Mouse (Mus musculus) small intestine, adult 2 months (tissue): Measurements from ENCODE around the gene Wnt9a. TPM values are rescaled to one million over a fixed set of nuclear protein-coding genes. Genes with fewer than 3 reads are reported as not detected.

Experiments
- H3K27ac ChIP-seq: fragments of 200-500 bp; 2 replicates; pipeline ENCODE4 v1.5.1; 2012; ENCODE audit warnings: low read depth, low read length, control low read depth, inconsistent platforms; ENCODE audit not compliant: insufficient read depth
- H3K27me3 ChIP-seq: fragments of 200-500 bp; 2 replicates; pipeline ENCODE4 v1.6.1; 2012; ENCODE audit warnings: mild to moderate bottlenecking, moderate library complexity, low read length, inconsistent platforms; ENCODE audit not compliant: control insufficient read depth, insufficient read depth
- H3K36me3 ChIP-seq: fragments of 200-500 bp; 2 replicates; pipeline ENCODE4 v1.6.1; 2012; ENCODE audit warnings: mild to moderate bottlenecking, low read length, control low read depth, inconsistent platforms; ENCODE audit not compliant: control insufficient read depth, insufficient read depth
- H3K4me1 ChIP-seq: fragments of 200-500 bp; 2 replicates; pipeline ENCODE4 v1.6.1; 2012; ENCODE audit warnings: low read length, inconsistent platforms, mixed read lengths; ENCODE audit not compliant: control insufficient read depth, insufficient read depth, insufficient read length
- H3K4me3 ChIP-seq: fragments of 200-500 bp; 2 replicates; pipeline ENCODE4 v1.5.1; 2012; ENCODE audit warnings: low read depth, mild to moderate bottlenecking, control low read depth, inconsistent platforms, low read length, moderate library complexity
- CTCF ChIP-seq: fragments of 200-500 bp; IDR thresholded peaks from 2 replicates; pipeline ENCODE4 v1.5.1; 2012; ENCODE audit warnings: low read depth, mild to moderate bottlenecking, control low read depth, inconsistent platforms, low read length, moderate library complexity, mixed read lengths; ENCODE audit not compliant: insufficient replicate concordance, insufficient read length; ENCODE audit errors: extremely low read depth
- POLR2A ChIP-seq: fragments of 200-500 bp; IDR thresholded peaks from 2 replicates; pipeline ENCODE4 v1.6.1; 2012; ENCODE audit warnings: low read depth, mild to moderate bottlenecking, control low read depth, inconsistent platforms, low read length, moderate library complexity
- WGBS: fragments of 180-500 bp; shearing (Covaris S2); methylation state at CpG from one replicate; pipeline ENCODE4 v1.1.7; 2018; 5-methylcytosine and 5-hydroxymethylcytosine counted together
- polyA plus RNA-seq: library from polyadenylated mRNA; depleted of rRNA; stranded (reverse); fragments of >200 nt; gene quantifications from 2 replicates; pipeline ENCODE4 v1.2.3, GENCODE M21; 2012; rRNA removed

Gene Wnt9a
- 1.1 and 1.2 TPM in 2 replicates for polyA plus RNA-seq

DNA sequence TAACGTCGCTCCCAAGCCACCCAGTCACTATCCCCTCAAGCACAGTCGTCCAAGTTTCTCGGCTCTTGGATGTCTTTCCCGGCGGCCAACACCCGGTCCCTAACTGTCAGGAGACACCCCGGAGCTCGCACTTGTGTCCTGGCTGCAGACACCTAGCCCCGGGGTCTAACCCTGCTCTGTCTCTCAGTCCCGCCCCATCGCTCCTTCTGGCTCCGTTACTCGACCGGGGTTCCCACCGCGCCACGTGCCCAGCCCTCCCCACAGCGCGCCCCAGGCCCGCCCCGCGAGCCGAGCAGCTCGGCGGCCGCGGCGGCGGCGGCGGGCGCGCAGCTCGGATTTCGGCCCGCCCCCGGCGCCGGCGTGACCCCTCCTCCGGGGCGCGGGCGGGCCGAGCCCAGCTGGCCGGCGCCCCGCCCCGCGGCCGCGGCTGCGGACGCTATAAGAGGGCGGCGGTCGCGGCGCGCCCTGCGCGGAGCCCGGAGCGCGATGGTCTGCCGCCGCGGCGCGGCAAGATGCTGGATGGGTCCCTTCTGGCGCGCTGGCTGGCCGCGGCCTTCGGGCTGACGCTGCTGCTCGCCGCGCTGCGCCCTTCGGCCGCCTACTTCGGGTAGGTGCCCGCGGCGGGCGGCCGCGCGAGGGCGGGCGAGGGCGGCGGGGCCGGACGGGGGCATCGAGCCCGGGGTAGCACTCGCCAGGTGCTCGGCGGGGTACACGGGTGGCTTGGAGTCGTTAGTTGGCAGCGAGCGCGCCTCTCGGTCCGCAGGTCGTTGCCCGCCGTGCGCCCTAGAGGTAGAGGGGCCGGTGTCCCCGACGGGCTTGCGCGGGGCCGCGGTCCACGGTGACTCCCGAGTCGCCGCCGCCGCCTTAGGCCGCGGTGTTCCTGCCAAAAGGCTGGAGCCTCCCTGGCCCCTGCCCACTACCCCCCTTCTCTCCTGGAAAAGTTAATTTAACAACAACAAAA, at the start of gene Wnt9a:
TSS of gene Wnt9a (plus strand) at position 468 of the 961 bp plus-strand sequence.
- Histone ChIP-seq H3K4me3 (peak within 1 kb of the TSS; percentile 67), H3K27ac (no peak within 1 kb of the TSS), H3K4me1 (peaks cover 6% of the 10 kb centered on the region), H3K36me3 (no peaks in the 10 kb centered on the region), H3K27me3 (peaks cover 35% of the 10 kb centered on the region)
- WGBS = 3% methylated on average over 112 of the region's 128 CpGs
- TF ChIP-seq POLR2A (no peak; the same call in 1 of the 2 replicates), CTCF (no peak)

DNA sequence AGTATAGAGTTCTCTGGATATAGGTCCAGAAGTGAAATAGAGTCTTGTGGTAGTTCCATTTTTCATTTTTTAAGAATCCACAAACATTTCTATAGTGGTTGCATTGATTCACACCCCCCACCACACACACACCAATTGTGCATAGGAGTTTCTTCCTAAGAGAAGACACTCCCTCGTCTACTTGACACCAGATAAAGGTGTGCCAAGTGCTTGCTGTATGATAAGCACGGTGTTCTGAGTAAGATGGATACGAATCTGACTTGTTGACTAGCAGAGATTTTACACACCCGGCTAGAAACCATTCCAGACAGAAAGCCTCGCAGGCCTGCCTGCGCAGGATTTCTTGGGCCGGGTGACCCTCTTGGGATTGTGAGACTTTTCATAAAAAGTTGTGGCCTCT, 47.1 kb upstream of the Wnt9a start:
- TF ChIP-seq POLR2A (no peak), CTCF (no peak)
- H3K27ac ChIP-seq = no peak overlapping the region
- 62% methylated on average over 7 of the region's 7 CpGs for WGBS

DNA sequence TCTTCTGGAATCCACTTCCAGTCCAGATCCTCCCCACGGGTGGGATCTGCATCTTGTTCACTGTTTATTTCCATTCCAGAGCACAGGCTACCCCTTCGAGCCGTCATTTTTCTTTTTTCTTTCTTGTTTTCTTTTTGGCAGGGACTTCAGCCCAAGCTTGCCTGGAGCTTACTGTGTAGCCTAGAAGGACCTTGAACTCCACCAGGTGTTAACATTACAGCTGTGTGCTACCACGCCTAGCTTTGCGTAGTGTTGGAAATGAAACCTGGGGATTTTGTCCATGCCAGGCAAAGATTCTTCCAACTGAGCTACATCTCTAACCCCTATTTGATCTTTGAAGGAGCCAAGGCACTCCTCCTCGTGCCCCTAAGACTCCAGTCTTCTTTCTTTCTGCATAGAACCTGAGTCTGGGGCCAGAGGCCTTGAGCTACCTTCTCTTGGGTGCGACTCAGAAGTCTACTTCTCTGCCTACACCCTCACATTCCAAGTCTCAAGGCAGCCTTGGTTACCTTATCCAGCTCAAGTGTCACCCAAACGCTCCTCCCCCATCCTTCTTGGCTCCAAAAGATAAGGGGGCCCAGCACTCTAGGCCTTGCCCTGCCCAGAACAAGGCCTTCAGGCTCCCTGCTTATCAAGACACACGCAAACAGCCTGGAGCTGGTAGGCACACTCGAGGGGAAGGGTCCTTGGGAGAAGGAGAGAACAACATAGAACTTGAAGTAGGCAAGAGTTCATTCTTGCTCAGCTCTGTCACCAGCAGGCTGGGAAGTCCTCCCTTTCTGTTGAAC, 45.8 kb upstream of the Wnt9a start:
- no peak overlapping the region for H3K27ac ChIP-seq
- TF ChIP-seq POLR2A = no peak
- no peak for TF ChIP-seq CTCF
- H3K4me1 ChIP-seq = peaks cover 16% of the 10 kb centered on the region
- 29% methylated on average over 10 of the region's 10 CpGs for WGBS
- no peaks in the 10 kb centered on the region for H3K36me3 ChIP-seq
- H3K27me3 ChIP-seq = peaks cover 16% of the 10 kb centered on the region
- no peak overlapping the region for H3K4me3 ChIP-seq

More for the DNA sequence above, 47.1 kb upstream of the Wnt9a start:
- Histone ChIP-seq H3K27me3 (peaks cover 12% of the 10 kb centered on the region), H3K4me3 (no peak overlapping the region), H3K4me1 (peaks cover 16% of the 10 kb centered on the region), H3K36me3 (no peaks in the 10 kb centered on the region)

DNA sequence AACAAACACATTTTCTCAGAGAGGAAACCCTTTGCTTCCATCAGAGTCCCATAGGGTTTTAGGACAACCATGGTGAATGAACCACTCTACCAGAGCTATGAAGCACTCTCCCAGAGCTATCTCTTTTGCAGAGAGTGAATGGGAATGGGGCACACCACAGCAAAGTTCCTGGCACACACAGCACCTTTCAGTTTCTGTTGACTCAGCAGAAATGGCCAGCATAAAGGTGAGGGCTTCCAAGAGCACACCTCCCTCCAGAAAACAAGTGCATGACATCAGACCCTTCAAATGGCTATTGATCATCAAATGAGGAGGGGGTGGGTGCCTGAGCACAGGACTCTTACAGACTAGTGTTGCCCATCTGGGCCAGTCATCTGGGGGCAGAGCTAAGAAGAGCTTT, 44.4 kb upstream of the Wnt9a start:
- Histone ChIP-seq H3K27ac (no peak overlapping the region), H3K27me3 (peaks cover 16% of the 10 kb centered on the region), H3K4me3 (no peak overlapping the region), H3K36me3 (no peaks in the 10 kb centered on the region), H3K4me1 (peaks cover 16% of the 10 kb centered on the region)
- no peak for TF ChIP-seq POLR2A
- no peak for TF ChIP-seq CTCF

DNA sequence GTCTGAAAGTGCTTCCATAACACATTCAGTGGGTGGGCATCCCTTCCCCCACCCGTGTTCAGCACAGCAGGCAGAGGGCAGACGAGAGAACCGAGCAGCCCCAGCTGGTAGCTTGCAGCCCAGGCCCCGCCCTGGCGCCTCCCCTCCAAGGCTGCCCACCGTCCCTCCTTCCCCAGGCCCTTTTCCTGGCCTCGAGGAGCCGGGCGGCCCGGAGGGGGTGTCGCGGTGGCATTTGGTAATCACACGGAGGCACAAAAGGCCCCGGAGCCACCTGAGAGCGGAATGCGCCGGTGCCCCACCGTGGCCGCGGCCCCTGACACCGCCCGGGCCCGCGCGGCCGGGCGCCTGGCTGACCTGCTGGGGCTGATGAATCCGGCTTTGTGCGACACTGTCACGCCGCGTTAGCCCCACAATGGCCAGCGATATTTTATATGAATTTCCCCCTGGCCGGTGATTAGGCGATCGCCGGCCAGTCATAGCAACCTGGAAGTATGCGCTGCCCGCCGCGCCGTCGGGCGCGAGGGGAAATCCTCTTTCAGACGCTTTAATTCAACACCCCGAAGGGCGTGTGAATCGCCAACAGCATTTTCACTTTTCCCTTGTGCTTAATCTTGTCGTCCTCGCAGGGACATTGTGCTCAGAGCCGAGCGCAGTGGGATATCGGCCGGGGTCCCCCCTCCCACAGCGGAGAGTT, 42.7 kb upstream of the Wnt9a start:
- peak overlapping the region; percentile 42 for H3K4me3 ChIP-seq
- TF ChIP-seq POLR2A (no peak), CTCF (no peak)
- H3K27me3 ChIP-seq = peaks cover 16% of the 10 kb centered on the region
- WGBS = 2% methylated on average over 56 of the region's 56 CpGs
- no peaks in the 10 kb centered on the region for H3K36me3 ChIP-seq
- no peak overlapping the region for H3K27ac ChIP-seq
- H3K4me1 ChIP-seq = peaks cover 16% of the 10 kb centered on the region

DNA sequence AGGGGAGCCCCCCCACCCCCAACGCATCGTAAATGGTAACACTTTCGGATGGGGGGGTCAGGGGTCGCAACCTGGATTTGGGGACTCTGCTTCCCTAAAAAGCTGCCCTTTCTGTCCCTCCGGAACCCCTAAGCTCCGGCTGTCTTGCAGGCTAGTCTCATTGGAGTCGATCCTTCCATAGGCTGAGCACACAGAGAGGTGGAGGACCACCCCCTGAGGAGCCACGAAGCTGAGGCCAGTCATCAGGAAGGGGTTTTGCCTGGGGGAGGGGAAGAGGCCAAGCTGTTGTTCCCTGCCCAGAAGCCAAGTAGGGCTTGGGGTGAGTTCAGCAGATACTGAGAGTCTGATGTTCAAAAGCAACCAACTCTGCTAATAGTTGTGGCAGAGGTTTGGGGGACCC, 42.1 kb upstream of the Wnt9a start:
- 18% methylated on average over 8 of the region's 8 CpGs for WGBS
- no peaks in the 10 kb centered on the region for H3K36me3 ChIP-seq
- no peak overlapping the region for H3K27ac ChIP-seq
- TF ChIP-seq CTCF (no peak), POLR2A (no peak)
- H3K4me1 ChIP-seq = peaks cover 16% of the 10 kb centered on the region
- no peak overlapping the region for H3K4me3 ChIP-seq
- H3K27me3 ChIP-seq = peaks cover 16% of the 10 kb centered on the region
